Mouse (Mus musculus) heart, embryonic 15.5 days (tissue): ENCODE results near the gene Zc3h10. TPM values are rescaled to one million over a fixed set of nuclear protein-coding genes. Genes with fewer than 3 reads are reported as not detected.
"Not testable (repeated sequence)": the region's sequence is repeated elsewhere in the genome, so short reads cannot be mapped to it uniquely, and the experiment has no call there.

ENCODE experiments used
- ATAC-seq: fragments of 200-750 bp; cut with Nextera tagmentation; replicated peaks from 2 replicates; pipeline ENCODE4 v1.8.0; 2017; ENCODE audit warnings: low read depth, moderate TSS enrichment; ENCODE audit not compliant: insufficient number of reproducible peaks, insufficient read depth, low FRiP score
- H3K27ac ChIP-seq: fragments of 300-500 bp; sonication (generic); 2 replicates; pipeline ENCODE4 v1.5.1; 2015; ENCODE audit warnings: mild to moderate bottlenecking, inconsistent platforms
- H3K27me3 ChIP-seq: fragments of 300-500 bp; sonication (generic); 2 replicates; pipeline ENCODE4 v1.6.1; 2015; ENCODE audit warnings: inconsistent platforms
- H3K36me3 ChIP-seq: fragments of 300-500 bp; sonication (generic); 2 replicates; pipeline ENCODE4 v1.6.1; 2015; ENCODE audit warnings: mild to moderate bottlenecking, inconsistent platforms
- H3K4me1 ChIP-seq: fragments of 300-500 bp; sonication (generic); replicated peaks from 2 replicates; pipeline ENCODE4 v1.6.1; 2015; ENCODE audit warnings: inconsistent platforms
- H3K4me2 ChIP-seq: fragments of 300-500 bp; sonication (generic); 2 replicates; pipeline ENCODE4 v1.6.1; 2015; ENCODE audit warnings: inconsistent platforms, mild to moderate bottlenecking, moderate library complexity
- H3K4me3 ChIP-seq: fragments of 300-500 bp; sonication (generic); 2 replicates; pipeline ENCODE4 v1.5.1; 2015; ENCODE audit warnings: mild to moderate bottlenecking, inconsistent platforms
- H3K9ac ChIP-seq: fragments of 300-500 bp; sonication (generic); 2 replicates; pipeline ENCODE4 v1.6.1; 2015; ENCODE audit warnings: mild to moderate bottlenecking, inconsistent platforms
- H3K9me3 ChIP-seq: fragments of 300-500 bp; sonication (generic); replicated peaks from 2 replicates; pipeline ENCODE4 v1.6.1; 2016; ENCODE audit warnings: inconsistent platforms
- WGBS: fragments of 180-500 bp; shearing (Covaris S2); methylation state at CpG from one replicate; pipeline ENCODE4 v1.1.7; 2015; ENCODE audit warnings: mixed read lengths; 5-methylcytosine and 5-hydroxymethylcytosine counted together
- polyA plus RNA-seq: library from polyadenylated mRNA; unstranded; fragments of >200 nt; fragmentation: Nextera tagmentation; extraction: Ambion mirVana; gene quantifications from 2 replicates; pipeline ENCODE4 v1.2.1, GENCODE M21; 2015

Gene Zc3h10
- polyA plus RNA-seq, 1 experiment from 2014 or later: 10.2 TPM

DNA sequence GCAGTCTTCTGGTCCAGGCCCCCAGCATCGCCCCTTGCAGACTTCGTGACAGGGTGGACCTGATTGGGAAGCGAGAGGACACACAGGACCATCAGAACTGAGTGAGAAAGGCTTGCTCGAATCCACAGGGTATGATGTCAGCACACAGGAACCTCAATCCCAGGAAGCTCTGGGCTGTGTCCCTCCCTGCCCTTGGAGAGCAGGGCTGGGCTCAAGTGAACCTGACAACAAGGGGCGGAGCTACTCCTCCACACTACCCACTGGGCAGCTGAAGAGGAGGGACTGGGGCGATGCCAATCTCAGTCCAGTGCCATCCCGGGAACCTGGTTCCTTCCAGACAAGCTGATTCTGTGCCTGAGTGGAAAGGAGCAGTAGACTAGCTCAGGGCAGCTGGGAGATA, 36.1 kb upstream of the Zc3h10 start:
- H3K4me3 ChIP-seq: peak overlapping the region; percentile 39
- WGBS: 19% methylated on average over 7 of the region's 7 CpGs
- no peaks in the 10 kb centered on the region for H3K9me3 ChIP-seq
- peaks cover 14% of the 10 kb centered on the region for H3K27me3 ChIP-seq
- no peaks in the 10 kb centered on the region for H3K36me3 ChIP-seq
- H3K4me2 ChIP-seq: peak overlapping the region; percentile 59
- H3K4me1 ChIP-seq: peaks cover 20% of the 10 kb centered on the region
- peak overlapping the region; percentile 73 for H3K27ac ChIP-seq
- ATAC-seq: peak; percentile 87
- peak overlapping the region; percentile 50 for H3K9ac ChIP-seq

DNA sequence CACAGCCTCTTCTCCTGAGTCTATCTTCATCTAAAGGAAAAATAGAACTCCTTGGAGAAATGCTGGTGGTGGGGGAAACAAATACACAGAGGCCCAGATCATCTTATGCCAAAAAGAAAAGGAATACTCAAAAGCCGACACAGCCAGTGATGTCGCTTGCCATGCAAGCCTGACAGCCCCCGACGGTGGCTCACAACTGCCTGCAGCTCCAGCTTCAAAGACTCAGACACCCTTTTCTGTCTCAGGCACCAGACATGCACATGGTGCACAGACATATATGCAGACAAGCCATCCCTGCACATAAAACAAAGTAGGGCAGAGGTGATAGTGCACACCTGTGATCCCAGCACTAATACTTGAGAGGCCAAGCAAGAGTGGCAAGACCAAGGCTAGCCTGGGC, 32.2 kb upstream of the Zc3h10 start:
- H3K4me2 ChIP-seq: no peak overlapping the region
- H3K36me3 ChIP-seq: no peaks in the 10 kb centered on the region; the same call in none of the 2 replicates
- ATAC-seq: no peak
- no peak overlapping the region for H3K27ac ChIP-seq
- no peaks in the 10 kb centered on the region for H3K9me3 ChIP-seq
- H3K27me3 ChIP-seq: no peaks in the 10 kb centered on the region
- no peak overlapping the region for H3K4me3 ChIP-seq
- WGBS: 81% methylated on average over 4 of the region's 4 CpGs
- H3K9ac ChIP-seq: no peak overlapping the region
- peaks cover 13% of the 10 kb centered on the region for H3K4me1 ChIP-seq

DNA sequence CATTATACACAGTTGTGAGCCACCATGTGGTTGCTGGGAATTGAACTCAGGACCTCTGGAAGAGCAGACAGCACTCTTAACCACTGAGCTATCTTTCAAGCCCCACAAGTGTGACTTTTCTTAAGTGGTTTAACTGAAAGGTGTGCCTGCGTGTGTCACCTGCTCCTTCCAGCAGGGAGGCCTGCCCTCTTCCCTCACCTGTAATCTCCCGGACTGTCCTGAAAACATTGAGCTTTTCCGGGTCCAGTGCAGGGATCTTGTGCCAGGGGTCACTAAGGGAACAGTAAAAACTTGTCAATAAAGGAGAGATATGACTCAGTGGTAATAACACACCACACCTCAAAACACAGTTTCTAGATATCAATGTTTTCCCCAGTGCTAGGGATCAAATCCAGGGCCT, 31.7 kb upstream of the Zc3h10 start:
- Histone ChIP-seq H3K4me1 (peaks cover 11% of the 10 kb centered on the region), H3K9me3 (no peaks in the 10 kb centered on the region), H3K27me3 (no peaks in the 10 kb centered on the region), H3K4me2 (no peak overlapping the region), H3K9ac (no peak overlapping the region), H3K4me3 (no peak overlapping the region), H3K36me3 (no peaks in the 10 kb centered on the region; the same call in none of the 2 replicates), H3K27ac (no peak overlapping the region)
- 70% methylated on average over 3 of the region's 3 CpGs for WGBS
- no peak for ATAC-seq

DNA sequence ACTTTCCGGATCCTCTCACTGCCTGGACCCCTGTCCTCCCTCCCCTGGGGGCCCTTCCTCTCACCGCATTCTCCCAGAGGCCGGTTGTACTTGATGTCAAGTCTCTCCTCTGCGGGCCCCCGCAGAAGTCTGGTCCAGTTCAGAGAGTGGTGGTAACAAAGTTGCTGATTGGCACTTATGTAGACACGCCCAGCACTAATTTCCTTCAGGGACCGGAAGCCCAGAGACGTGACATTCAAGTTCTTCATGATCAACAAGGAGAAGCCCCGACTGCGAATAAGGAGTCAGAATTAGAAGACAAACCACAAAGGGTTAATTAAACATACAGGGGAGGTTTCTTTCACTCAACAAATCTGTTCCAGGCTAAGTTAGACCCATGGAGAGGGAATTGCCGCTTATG, 30.8 kb upstream of the Zc3h10 start:
- H3K4me1 ChIP-seq: peaks cover 2% of the 10 kb centered on the region
- no peak overlapping the region for H3K4me3 ChIP-seq
- H3K27me3 ChIP-seq: no peaks in the 10 kb centered on the region
- no peak for ATAC-seq
- no peak overlapping the region for H3K27ac ChIP-seq
- no peak overlapping the region for H3K4me2 ChIP-seq
- no peaks in the 10 kb centered on the region for H3K9me3 ChIP-seq
- H3K9ac ChIP-seq: no peak overlapping the region
- 55% methylated on average over 11 of the region's 11 CpGs for WGBS
- no peaks in the 10 kb centered on the region; the same call in none of the 2 replicates for H3K36me3 ChIP-seq

DNA sequence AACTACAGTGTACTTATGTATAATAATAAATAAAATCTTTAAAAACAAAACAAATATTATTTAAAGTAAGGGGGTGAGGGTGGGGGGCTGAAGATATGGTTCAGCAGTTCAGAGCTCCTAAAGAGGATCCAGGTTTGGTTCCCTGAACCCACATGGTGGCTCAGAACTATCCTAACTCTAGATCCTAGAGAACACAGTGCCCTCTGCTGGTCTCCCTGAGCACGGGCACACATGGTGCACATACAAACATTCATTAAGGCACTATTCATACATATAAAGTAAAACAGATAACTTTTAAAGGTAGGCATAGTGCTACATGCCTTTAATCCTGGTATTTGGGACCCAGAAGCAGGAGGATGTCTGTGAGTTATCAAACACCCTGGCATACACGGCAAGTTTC, 27.5 kb upstream of the Zc3h10 start:
- WGBS: 81% methylated on average over 2 of the region's 2 CpGs
- Histone ChIP-seq H3K36me3 (peaks cover 3% of the 10 kb centered on the region), H3K9me3 (no peaks in the 10 kb centered on the region), H3K9ac (no peak overlapping the region), H3K4me3 (no peak overlapping the region), H3K27me3 (no peaks in the 10 kb centered on the region), H3K27ac (no peak overlapping the region), H3K4me2 (no peak overlapping the region), H3K4me1 (no peaks in the 10 kb centered on the region)
- ATAC-seq: no peak

DNA sequence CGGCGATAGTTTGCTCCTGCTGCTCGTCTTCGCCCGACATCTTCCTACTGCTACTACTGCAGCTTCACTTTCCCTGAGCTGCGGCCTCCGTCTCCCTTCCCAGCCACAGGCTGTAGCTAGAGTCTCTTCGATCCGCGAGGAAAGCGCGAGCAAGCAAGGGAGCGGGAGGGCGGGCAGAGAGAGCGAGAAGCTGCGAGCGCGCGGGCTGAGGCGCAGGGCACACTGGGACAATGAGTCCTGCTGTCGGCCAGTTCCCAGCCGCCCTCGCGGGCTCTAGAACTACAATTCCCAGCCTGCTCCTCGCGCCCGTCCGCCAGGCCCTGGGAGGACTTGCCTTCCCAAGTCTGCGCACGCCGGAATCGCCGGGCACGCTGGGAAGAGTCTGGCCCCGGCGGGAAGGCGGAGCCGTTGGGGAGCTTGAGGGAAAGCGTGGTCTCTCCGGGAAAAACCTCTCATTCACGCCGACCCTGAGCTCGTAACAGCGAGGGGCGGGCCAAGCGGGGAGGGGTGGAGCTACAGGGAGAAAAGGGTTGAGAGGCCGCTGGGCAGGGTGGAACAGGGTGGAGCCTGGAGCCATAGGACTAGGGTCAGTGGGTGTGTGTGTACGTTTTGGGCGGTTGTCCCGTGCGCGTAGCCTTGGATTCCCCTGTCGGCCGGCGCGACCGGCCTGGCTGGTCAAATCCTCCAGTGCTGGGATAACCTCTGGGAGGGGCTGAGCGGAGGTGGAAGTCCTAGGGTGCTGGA, 18.4 kb upstream of the Zc3h10 start, which contains the start of gene Pa2g4:
TSS of gene Pa2g4 (minus strand) at position 200 of the 744 bp plus-strand sequence.
- H3K36me3 ChIP-seq: peaks cover 23% of the 10 kb centered on the region
- H3K27me3 ChIP-seq: no peaks in the 10 kb centered on the region
- H3K9ac ChIP-seq: peak within 1 kb of the TSS; percentile 96
- peak within 1 kb of the TSS; percentile 88 for H3K4me3 ChIP-seq
- WGBS: under 1% methylated on average over 58 of the region's 58 CpGs
- peak within 1 kb of the TSS; percentile 83 for H3K4me2 ChIP-seq
- H3K9me3 ChIP-seq: no peaks in the 10 kb centered on the region
- peak; percentile 96 for ATAC-seq
- peak within 1 kb of the TSS; percentile 92 for H3K27ac ChIP-seq
- H3K4me1 ChIP-seq: peaks cover 20% of the 10 kb centered on the region

DNA sequence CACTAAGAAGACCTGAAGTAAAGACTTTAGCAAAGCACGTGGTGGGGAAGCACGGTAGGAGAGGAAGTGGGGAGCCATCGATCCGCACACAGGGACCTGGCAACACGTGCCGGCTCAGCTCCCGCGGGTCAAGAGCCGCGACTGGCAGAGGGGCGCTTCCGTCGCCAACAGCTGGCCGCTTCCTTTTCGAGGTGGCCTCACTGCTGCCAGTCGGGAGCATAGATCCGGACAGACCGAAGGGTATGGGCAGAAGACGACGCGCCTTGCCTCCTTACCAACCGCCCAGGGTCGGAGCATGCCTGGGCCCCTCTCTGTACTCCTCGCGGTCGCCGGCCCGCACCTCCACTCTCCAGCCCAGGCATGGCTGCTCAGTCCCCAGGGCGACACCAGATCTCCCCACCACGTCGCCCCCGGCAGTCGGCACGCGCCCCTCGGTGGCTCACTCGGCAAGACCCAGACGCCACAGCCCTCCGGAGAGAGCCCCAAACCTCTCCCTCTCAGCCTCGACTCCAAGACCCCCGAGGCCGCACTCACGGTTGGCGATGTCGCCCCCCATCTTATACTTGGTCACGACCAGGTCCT, 17.7 kb upstream of the Zc3h10 start:
- Histone ChIP-seq H3K9ac (peak overlapping the region; percentile 96), H3K4me3 (peak overlapping the region; percentile 88), H3K4me2 (peak overlapping the region; percentile 83), H3K27me3 (no peaks in the 10 kb centered on the region), H3K36me3 (peaks cover 27% of the 10 kb centered on the region), H3K4me1 (peaks cover 20% of the 10 kb centered on the region), H3K9me3 (no peaks in the 10 kb centered on the region), H3K27ac (peak overlapping the region; percentile 92)
- 0% methylated on average over 42 of the region's 46 CpGs for WGBS
- peak; percentile 8 for ATAC-seq

DNA sequence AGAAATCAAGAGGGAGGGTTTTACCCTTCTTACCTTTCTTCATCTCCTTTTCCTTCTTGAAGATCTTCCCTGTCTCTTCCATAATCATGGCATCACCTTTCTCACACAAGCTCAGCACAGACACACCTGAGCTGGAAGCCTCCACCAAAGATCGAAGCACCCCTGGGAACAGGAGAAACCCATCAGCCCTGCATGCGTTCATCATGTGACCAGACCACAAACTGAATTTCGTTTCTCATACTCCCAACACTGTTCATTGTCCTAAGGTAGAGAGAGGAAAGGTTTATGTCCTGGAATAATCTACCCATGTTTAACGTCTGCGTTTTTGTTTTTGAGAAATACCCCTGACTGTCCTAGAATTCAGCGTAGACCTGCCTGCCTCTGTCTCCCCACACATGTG, 16.0 kb upstream of the Zc3h10 start:
- Histone ChIP-seq H3K4me2 (peak overlapping the region; percentile 83; the same call in 1 of the 2 replicates), H3K9ac (no peak overlapping the region), H3K9me3 (no peaks in the 10 kb centered on the region), H3K36me3 (peaks cover 44% of the 10 kb centered on the region), H3K4me3 (no peak overlapping the region), H3K4me1 (peaks cover 20% of the 10 kb centered on the region), H3K27ac (no peak overlapping the region), H3K27me3 (no peaks in the 10 kb centered on the region)
- ATAC-seq: no peak
- WGBS: 85% methylated on average over 6 of the region's 6 CpGs

DNA sequence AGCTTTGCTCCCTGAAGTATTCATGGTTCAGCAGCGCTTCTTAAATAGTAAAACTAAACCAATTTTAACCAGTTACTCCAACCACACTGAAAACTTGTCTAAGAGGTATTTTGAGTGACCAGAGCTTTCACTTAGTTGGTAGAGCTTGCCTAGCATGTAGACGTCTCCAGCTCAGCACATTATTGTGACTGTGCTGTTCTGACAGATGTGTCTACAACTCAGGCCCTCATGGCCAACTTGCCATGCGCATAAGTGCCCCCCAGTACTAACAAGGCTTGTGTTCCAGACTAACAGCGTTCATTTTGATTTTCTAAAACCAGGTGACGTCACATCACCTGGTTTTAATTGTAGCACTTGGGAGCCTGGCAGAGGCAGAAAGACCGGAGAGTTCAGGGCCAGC, 9.4 kb upstream of the Zc3h10 start:
- WGBS: 85% methylated on average over 6 of the region's 6 CpGs
- no peaks in the 10 kb centered on the region for H3K4me1 ChIP-seq

DNA sequence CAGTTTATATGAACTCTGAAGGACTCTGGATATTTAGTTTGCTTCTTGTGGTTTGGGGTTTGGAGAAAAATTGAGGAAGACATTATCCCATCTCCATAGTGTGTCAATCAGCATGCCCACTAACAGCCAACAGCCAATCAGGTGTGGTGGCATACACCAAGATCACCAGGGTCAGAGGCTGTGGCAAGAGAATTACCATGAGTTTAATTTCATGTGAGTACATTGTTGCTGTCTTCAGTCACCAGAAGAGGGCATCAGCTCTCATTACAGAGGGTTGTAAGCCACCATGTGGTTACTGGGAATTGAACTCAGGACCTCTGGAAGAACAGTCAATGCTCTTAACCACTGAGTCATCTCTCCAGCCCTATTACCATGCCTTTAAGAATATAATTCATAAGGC, 8.7 kb upstream of the Zc3h10 start:
- Histone ChIP-seq H3K27ac (no peak overlapping the region), H3K9me3 (no peaks in the 10 kb centered on the region), H3K4me3 (no peak overlapping the region), H3K4me1 (no peaks in the 10 kb centered on the region), H3K36me3 (peaks cover 43% of the 10 kb centered on the region), H3K27me3 (no peaks in the 10 kb centered on the region), H3K4me2 (no peak overlapping the region), H3K9ac (no peak overlapping the region)
- no peak for ATAC-seq

More for the DNA sequence above, 9.4 kb upstream of the Zc3h10 start:
- ATAC-seq: no peak
- H3K36me3 ChIP-seq: peaks cover 50% of the 10 kb centered on the region
- no peaks in the 10 kb centered on the region for H3K27me3 ChIP-seq
- H3K4me3 ChIP-seq: no peak overlapping the region
- H3K9me3 ChIP-seq: no peaks in the 10 kb centered on the region
- H3K27ac ChIP-seq: no peak overlapping the region
- H3K4me2 ChIP-seq: no peak overlapping the region
- no peak overlapping the region for H3K9ac ChIP-seq

DNA sequence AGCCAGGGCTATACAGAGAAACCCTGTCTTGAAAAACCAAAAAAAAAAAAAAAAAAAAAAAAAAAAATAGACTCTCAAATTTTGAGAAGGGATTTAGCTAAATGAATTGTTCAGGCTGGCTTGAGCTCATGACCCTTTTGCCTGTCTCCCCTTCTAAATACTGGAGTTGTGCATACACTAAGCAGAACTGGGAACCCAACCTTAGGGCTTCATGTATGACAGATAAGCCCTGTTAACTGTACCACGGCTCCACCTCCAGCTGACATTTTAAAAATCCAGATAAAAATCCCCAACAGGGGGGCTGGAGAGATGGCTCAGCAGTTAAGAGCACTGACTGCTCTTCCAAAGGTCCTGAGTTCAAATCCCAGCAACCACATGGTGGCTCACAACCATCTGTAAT, 8.0 kb upstream of the Zc3h10 start:
- not testable (repeated sequence) for H3K4me3 ChIP-seq, ATAC-seq, H3K4me1 ChIP-seq, H3K9ac ChIP-seq, H3K9me3 ChIP-seq, H3K27me3 ChIP-seq, H3K27ac ChIP-seq, H3K4me2 ChIP-seq
- peaks cover 36% of the 10 kb centered on the region for H3K36me3 ChIP-seq
- 81% methylated on average over 1 of the region's 1 CpGs for WGBS
